Mouse (Mus musculus): Measurements from ENCODE around the gene D11Wsu47e.

D11Wsu47e gene

DNA sequence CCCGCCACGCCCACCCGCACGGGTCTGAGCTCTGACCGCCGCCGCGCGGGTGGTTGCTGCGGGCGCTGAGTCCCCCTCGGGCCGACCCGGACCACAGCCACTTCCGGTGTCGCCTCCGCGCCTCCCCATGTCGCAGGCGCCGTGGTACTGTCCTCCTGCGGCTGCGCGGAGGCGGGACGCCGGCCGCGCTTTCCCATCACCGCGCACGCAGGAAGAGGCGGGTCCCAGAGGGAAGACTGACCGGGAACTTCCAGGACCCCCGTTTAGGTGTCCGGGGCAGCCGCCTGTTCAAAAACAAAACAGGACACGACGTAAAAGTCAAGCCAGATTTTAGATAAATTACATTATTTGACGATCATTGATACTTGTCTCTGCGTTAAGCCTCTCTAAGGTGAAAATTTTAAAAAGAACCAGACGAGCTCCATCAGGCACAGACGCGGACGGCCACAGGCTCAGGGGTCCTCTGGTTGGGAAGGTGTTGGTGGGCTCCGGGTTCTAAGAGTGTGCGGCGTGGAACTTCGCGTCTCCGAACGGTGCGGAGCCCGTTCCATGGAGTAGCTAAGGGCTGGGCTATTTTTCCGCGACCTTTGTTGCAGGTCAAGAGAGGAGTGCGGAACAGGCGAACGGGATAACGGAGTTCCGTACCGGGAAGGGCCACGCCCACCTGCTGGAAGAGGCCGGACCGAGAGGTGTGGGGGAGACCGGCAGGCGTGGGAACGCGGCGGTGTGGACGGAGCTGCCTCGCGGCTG, at the start of gene D11Wsu47e, which contains the start of gene Fam104a:
TSS of gene D11Wsu47e (plus strand) at position 456 of the 750 bp plus-strand sequence.
TSS of gene Fam104a (minus strand) at position 199 of the 750 bp plus-strand sequence.
- DNase-seq (ENCODE audit: low read depth, low spot score), result peak; percentile 86

DNA sequence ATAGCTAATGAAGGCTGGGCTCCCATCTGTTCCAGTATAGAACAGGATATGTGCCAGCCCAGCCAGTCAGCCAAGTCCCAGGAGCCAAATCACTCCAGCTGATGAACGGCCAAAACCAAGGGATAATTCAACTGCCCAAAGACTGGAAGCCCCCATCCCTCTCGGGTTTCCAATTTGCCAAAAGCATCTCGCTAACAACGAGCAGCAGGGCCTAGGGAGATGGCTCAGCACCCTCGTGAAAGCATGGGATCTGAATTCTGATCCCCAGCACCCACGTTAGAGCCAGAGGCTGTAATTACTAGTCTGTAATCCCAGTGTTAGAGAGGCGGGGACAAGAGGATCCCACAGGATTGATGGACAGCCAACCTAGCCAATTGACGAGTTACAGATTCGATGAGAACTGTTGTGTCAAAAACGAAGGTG, 49.5 kb upstream of the D11Wsu47e start:
- no peak for DNase-seq (ENCODE audit: low read depth, low spot score)

DNA sequence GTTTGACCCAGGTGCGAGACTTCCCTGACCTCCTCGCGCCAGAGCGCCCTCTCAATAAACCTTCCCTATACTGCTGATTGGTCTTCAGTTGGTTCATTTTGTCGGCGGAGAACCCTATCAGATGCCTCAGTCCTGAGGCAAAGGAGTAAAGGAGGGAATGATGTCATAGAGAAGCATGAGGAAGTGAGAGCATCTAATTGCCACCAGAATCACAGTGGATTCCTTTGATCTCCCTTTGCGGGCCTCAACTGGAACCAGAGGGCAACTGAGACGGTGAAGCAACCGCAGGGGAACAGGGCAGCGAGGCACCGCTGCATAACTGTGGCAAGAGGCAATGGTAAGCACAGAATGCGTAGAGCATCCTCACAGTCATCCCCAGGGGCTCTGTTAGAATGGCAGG, 45.5 kb upstream of the D11Wsu47e start:
- DNase-seq (ENCODE audit: low read depth, low spot score), result no peak

DNA sequence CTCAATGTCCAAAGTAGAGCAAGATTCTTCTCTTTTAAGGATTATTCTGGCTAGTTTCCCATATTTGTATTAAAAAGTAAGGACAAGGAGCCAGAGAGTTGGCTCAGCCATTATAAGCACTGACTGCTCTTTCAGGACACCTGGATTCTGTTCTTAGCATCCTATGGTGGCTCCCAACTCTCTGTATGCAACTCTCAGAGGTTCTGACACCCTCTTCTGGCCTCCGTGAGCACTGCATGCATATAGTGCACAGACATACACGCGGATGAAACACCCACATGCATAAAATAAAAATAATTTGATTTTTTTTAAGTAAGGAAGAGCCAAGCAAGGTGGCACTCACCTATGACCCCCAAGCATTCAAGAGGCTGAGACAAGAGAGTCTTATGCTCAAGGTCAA, 39.0 kb upstream of the D11Wsu47e start:
- no peak for DNase-seq (ENCODE audit: low read depth, low spot score)

DNA sequence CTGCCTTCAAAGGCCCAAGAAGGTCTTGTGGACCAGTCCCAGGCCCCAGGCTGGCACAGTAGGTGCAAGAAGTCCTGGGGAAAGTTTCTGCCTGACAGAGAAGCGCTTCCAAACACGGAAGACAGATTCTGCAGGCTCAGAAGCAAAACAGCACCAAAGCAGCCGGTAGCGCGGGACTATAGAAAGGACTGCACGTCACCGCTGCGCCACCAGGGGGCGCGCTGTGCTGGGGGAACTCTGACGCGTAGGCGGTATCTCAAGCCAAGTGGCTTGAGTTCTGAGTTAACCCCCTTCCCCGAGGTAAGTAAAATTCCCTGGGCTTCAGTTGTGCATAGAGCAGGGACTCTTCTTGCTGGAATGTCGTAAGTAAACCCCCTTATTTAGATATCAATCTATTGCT, 36.1 kb upstream of the D11Wsu47e start:
- DNase-seq (ENCODE audit: low read depth, low spot score), result peak; percentile 71

DNA sequence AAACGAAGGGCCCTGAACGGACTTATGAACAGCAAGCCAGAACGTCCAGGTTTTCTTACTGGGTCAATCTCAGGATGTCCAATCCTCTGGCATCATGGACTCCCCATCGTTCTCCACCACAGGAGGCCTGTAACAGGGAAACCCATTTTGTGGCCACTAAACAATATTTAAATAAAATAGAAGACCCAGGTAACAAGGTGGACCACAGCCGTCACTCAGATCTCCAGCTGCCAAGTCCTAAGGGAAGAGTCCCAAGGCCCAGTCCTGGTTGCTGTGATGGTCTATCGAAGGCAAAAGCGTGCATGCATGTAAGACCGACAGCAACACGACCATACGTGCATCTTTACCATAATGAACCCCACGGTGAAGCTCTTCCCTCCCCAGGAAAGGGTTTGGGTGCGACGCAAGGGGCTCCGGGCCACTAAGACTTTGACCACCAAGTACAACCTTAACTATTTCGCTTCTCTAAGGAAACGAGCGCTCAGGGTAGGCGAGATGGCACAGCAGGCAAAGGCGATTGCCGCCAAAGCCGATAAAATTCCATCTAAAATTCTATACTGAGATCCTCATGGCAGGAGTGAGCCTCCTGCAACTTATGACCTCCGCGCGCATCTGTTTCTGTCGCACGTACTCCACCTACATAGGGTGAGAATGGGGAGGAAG, 35.4 kb upstream of the D11Wsu47e start, which contains the start of gene Cog1:
TSS of gene Cog1 (plus strand) at position 480 of the 663 bp plus-strand sequence.
- DNase-seq (ENCODE audit: low read depth, low spot score), result no peak

DNA sequence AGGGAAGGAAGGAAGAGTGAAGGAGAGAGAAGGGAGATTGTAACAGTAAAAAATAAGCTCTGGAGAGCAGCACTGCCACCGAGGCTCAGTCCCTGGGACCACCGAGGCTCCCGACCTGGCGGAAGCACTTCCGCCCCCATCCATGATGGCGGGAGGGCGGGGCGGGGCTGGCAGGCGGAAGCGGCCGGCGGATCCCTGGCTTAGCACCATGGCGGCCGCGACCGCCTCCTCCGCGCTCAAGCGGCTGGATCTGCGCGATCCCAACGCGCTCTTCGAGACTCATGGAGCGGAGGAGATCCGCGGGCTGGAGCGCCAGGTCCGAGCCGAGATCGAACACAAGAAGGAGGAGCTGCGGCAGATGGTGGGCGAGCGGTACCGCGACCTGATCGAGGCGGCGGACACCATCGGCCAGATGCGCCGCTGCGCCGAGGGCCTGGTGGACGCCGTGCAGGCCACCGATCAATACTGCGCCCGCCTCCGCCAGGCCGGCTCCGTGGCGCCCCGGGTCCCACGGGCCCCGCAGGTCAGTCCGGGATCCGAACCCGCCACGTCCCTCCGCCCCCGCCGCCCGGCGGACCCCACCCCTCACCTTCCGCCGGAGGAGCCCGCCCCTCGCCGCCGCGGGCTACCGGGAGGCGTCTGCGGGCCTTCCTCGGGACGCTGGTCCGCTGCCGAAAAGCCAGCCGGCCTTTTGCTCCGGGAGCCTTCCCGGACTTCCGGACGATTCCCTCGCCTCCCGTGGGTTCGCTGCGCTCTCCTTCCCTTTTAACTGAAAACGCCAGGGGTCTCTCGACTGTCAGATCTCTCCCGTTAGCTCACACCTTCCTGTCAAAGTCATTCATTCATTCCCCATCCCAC, 34.6 kb upstream of the D11Wsu47e start, which contains the start of gene Slc39a11:
TSS of gene Slc39a11 (minus strand) at position 727 of the 858 bp plus-strand sequence.
- DNase-seq (ENCODE audit: low read depth, low spot score), result peak; percentile 71

DNA sequence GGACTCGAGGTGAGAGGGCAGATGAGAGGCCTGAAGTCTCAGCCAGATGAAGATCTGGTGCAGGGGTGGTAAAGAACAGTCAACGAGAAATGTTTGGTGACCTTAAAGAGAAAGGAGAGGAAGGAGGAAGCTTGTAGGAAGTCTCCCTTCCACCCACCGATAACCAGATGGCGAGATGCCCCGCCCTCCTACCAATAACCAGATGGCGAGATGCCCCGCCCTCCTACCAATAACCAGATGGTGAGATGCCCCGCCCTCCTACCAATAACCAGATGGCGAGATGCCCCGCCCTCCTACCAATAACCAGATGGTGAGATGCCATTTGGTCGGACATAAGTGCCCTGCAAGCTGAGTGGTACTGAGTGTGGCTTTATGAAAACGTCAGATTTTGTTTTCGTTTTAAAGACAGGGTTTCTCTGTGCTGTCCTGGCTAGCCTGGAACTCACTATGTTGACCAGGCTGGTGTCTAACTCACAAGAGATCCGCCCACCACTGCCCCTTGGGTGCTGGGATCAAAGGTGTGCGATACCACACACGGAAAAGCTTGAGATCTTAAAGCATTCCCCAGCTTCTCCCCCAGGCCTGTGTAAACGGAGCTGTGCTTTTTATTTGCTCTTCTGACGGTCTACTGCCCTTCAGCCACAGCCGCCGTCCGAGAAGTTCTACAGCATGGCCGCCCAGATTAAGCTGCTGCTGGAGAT, 32.9 kb upstream of the D11Wsu47e start:
- no peak for DNase-seq (ENCODE audit: low read depth, low spot score)

DNA sequence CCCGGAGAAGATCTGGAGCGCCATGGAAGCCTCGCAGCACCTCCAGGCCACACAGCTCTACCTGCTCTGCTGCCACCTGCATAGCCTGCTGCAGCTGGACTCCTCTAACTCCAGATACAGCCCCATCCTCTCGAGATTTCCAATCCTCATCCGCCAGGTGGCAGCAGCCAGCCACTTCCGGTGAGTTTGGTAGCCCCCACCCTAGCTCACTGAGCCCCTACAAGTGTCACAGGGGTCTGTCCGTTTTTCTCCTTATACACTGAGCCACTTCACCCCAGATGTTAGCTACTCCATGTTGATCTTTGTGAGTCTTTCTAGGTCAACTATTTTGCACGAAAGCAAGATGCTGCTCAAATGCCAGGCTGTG, 32.3 kb upstream of the D11Wsu47e start:
- DNase-seq (ENCODE audit: low read depth, low spot score), result no peak

DNA sequence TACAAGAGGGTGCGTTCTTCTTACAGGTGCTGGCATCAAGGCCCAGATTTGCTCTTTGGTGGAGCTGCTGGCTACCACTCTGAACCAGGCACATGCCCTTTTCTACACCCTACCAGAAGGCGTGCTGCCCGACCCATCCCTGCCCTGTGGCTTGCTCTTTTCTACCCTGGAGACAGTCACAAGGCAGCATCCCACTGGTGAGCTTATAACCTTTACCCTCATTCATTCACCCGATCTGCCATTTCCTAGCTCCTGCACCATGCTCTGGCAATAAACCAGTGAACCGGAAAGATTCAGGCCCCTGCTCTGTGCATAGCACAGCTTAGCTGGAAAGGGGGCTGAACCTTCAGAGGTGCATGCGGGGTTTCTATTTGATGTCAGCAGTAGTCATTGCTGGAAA, 31.7 kb upstream of the D11Wsu47e start:
- DNase-seq (ENCODE audit: low read depth, low spot score), result no peak

DNA sequence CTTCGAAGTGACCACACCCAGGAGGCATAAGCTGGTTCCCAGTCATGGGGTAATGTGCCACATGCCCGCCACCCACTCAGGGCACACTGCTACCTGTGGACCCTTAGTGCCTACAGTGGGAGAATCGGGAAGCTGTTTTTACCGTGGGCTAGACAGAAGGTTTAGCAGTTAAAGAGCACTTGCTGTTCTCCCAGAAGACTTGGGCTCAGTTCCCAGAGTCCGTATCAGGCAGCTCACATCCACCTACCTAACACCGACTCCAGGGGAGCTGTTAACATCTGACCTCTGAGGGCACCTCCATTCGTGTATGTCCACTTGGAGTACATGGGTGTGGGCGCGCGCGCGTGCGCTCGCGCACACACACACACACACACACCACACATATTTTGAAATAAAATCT, 30.1 kb upstream of the D11Wsu47e start:
- DNase-seq (ENCODE audit: low read depth, low spot score), result no peak

DNA sequence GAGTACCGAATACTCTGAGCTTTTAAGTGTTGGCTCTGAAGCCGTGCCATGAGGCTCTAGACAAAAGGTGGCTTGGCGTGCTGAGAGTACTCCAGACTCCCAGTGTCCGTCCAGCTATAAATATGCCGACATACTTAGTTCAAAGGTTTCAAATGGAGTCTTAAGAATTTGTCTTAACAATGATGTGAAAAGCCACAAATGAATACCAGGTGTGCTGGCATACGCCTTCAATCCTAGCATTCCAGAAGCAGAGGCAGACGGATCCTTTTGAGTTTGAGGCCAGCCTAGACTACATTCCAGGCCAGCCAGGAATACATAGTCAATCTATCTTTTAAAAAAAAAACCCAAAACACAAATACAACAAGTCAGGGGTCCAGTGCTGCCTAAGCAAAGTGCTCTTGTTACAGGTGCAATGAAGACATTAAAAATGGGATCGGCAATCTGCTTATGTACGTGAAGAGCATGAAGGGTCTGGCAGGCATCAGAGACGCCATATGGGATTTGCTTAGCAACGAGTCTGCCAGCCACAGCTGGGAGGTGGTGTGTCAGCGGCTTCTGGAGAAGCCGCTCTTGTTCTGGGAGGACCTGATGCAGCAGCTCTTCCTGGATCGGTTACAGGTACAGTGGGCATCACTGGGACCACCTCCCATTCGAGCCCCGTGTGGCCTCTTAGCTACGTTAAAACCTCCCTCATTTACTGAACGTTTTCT, 29.5 kb upstream of the D11Wsu47e start:
- peak; percentile 70 for DNase-seq (ENCODE audit: low read depth, low spot score)

DNA sequence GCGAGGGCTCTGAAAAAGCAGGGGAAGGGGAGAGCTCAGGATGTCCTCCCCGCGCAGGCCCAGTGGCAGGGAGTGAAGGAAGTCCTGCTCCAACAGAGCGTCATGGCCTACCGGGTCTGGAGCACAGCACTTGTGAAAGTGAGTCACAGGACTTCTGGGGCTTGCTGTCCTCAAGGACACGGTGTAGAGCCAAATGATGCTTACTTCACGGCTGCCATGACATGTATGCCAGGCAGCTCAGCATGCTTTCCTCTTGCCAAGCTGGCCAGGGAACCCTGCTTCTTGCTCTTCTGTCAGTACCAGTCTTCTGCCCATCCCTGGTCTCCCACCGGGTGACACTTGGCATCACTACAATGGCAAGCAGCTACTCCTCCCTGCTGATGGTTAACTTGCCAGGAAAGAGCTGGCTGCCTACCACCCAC, 27.7 kb upstream of the D11Wsu47e start:
- no peak for DNase-seq (ENCODE audit: low read depth, low spot score)

DNA sequence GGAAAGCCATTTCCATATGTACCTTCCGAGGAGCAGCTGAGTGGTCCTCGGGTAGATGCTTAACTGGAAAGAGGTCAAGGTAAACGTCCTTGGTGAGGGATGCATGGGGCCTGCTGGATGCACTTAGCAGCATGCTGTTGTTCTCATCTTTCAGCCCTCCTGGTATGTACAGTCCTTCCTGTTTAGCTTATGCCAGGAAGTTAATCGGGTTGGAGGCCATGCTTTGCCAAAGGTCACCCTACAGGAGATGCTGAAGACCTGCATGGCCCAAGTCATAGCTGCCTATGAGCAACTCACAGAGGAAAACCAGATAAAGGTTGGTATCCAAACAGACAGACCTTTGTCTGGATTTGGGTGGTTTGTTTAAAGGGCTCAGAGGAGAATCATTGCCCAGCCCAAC, 27.0 kb upstream of the D11Wsu47e start:
- no peak for DNase-seq (ENCODE audit: low read depth, low spot score)

DNA sequence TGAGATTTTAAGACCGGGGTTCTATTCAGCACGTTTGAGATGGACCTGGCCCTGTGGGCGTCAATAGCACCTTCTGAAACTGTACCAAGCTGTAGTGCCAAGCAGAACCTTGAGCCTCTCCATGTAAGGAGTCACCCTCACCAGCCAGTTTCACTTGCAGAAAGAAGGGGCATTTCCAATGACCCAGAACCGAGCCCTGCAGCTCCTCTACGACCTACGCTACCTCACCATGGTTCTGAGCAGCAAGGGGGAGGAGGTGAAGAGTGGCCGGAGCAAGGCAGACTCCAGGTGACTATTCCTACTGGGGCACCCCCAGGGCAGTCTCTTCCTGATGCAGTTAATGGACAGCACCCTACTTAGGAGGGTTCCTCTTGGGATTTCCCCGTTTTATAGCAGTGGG, 25.9 kb upstream of the D11Wsu47e start:
- DNase-seq (ENCODE audit: low read depth, low spot score), result no peak

DNA sequence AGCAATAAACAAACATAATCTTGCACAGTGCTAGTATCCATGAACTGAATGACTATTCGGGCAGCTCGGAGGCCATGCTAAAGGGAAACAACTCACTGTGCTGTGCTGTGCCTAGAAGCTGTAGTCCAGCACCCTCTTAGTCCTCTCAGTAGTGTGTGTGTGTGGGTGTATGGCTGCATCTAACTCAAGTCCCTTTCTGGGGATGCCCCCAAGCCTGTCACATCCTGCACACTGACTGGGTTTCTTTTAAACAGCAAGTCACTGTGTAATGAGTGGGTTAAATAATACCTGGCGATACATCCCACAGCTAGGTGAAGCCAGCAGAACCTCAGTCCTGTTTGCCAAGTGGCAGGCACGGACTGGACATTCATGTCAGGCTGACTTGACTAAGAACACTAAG, 25.4 kb upstream of the D11Wsu47e start:
- DNase-seq (ENCODE audit: low read depth, low spot score), result no peak

DNA sequence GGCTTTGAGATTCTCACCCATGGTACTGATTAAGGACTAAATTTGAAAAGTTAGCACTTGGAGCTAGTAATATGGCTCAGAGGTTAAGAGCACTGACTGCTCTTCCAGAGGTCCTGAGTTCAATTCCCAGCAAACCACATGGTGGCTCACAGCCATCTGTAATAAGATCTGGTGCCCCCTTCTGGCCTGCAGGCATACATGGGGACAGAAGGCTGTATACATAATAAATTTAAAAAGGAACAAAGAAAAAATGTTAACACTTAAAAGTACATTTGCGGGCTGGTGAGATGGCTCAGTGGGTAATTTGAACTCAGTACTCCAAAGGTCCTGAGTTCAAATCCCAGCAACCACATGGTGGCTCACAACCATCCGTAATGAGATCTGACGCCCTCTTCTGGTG, 24.0 kb upstream of the D11Wsu47e start:
- DNase-seq (ENCODE audit: low read depth, low spot score), result peak; percentile 38

DNA sequence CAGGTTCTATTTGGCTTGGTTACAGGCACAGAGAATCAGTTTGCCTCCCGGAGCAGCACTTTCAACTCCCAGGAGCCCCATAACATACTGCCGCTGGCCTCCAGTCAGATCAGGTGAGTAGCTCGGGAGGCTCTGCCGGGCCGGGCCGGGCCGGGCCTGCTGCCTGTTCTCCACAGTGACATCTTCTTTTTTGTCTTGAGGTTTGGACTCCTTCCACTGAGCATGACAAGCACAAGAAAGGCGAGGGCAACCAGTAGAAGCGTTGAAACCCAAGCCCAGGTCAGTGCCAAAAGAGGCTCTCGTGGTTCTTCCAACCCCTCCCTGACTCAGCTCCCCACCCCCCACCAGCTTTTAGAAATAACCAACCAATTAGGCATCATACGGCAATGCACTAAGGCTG, 23.3 kb upstream of the D11Wsu47e start:
- DNase-seq (ENCODE audit: low read depth, low spot score), result peak; percentile 64

DNA sequence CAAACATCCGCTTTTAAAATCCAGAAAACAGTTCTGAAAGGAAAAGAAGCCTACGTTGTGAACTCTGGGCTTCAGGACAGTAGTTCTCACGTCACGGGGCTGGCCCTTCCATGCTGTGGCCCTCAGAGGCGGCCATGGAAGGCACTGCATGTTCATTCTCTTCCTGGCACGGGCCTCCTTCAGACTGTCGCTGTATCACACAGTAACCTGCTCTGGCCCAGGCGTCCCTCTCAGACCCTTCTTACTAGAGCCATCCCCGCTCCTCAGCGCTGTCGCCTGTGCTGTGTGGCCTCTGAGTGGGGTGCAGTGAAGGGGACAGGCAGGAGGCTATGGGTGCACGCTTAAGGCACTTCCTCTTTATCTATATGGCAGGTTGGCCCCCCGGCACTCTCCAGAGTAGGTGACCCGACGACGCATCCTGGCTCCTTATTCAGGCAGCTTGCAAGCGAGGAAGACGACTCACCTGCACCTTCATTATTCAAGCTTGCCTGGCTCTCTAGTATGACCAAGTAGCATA, 22.3 kb upstream of the D11Wsu47e start:
- no peak for DNase-seq (ENCODE audit: low read depth, low spot score)

DNA sequence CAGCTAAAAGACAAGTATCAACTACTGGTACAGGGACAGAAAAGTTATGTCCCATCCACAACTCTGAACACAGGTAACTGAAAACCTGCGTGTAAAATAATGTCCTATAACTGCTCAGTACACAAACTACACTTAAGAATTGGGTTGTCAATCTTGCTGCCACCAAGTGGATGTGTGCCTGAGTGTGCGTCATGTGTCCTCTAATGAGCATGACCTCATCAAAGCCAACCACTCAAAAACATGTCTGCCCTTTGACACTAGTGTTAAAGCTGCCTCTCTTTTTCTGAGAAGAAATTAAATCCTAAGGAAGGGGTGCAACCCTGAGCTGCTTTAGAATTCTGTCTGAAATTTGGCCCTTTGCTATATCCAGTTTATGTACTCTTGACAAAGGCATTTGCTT, 19.9 kb upstream of the D11Wsu47e start:
- DNase-seq (ENCODE audit: low read depth, low spot score), result no peak

DNA sequence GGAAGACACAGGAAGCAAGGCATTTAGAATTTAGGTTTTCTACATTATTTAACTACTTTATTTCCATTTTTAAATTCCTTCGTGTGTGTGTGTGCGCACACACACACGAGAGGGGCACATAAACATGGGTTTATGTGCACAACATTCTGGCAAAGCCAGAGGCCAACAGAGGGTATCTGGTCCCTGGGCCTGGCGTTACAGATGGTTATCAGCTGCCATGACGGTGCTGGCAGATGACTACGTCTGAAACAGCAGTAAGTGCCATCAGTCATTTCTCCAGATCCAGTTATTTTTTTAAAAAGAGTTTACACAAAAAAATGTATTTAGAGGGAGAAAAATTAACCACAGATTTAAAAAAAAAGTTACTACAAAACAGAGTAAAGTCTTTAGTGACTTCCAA, 18.0 kb upstream of the D11Wsu47e start:
- DNase-seq (ENCODE audit: low read depth, low spot score), result no peak
